Mouse (Mus musculus) MEL (cell line): ENCODE measurements at regions not wholly inside any gene's neighbourhood (a gene's known extent, or its start where the extent isn't known, plus 50 kb on each side); places are given as distances from the start of the nearest gene placed in this dataset.

Experiments used
- DNase-seq: peaks from one replicate; pipeline ENCODE4 v3.0.0; 2011; ENCODE audit warnings: low read depth, low spot score
- H3K27ac ChIP-seq: 2 replicates; pipeline ENCODE4 v1.5.1; 2012; ENCODE audit warnings: low read depth, mild to moderate bottlenecking, control low read depth, low read length, moderate library complexity; ENCODE audit not compliant: control insufficient read depth
- H3K27me3 ChIP-seq, 2 experiments: fragments of 150-350 bp in 1 of 2; sonication (generic) in 1 of 2; 2 replicates each; pipeline ENCODE4 v1.6.1; 2012; ENCODE audit warnings: low read length in 2 of 2, mild to moderate bottlenecking in 2 of 2, improper control_type of control experiment in 1 of 2, moderate library complexity in 1 of 2; ENCODE audit not compliant: insufficient read depth in 2 of 2, control insufficient read depth in 1 of 2
- H3K36me3 ChIP-seq, 2 experiments: 2 replicates each; pipeline ENCODE4 v1.6.1; 2012 to 2014; ENCODE audit warnings: low read length in 2 of 2, improper control_type of control experiment in 1 of 2, inconsistent platforms in 1 of 2, mild to moderate bottlenecking in 1 of 2; ENCODE audit not compliant: insufficient read depth in 2 of 2, control insufficient read depth in 1 of 2
- H3K4me1 ChIP-seq, 2 experiments: fragments of 150-350 bp in 1 of 2; sonication (generic) in 1 of 2; 2 replicates each; pipeline ENCODE4 v1.6.1; 2012; ENCODE audit warnings: low read length in 2 of 2, improper control_type of control experiment in 1 of 2, mild to moderate bottlenecking in 1 of 2; ENCODE audit not compliant: insufficient read depth in 2 of 2, control insufficient read depth in 1 of 2
- H3K4me3 ChIP-seq, 2 experiments: fragments of 150-350 bp in 1 of 2; sonication (generic) in 1 of 2; 2 replicates each; pipeline ENCODE4 v1.5.1; 2012; ENCODE audit warnings: low read depth in 2 of 2, low read length in 2 of 2, mild to moderate bottlenecking in 2 of 2, moderate library complexity in 2 of 2, control low read depth in 1 of 2, improper control_type of control experiment in 1 of 2; ENCODE audit not compliant: control insufficient read depth in 1 of 2, insufficient read depth in 1 of 2
- H3K79me2 ChIP-seq: 2 replicates; pipeline ENCODE4 v1.6.1; 2012; ENCODE audit warnings: mild to moderate bottlenecking, low read length, moderate library complexity; ENCODE audit not compliant: control insufficient read depth, poor library complexity, insufficient read depth
- H3K9ac ChIP-seq: 2 replicates; pipeline ENCODE4 v1.6.1; 2012; ENCODE audit warnings: low read depth, mild to moderate bottlenecking, control low read depth, low read length, moderate library complexity; ENCODE audit not compliant: control insufficient read depth, poor library complexity, severe bottlenecking
- H3K9me3 ChIP-seq: fragments of 150-350 bp; sonication (generic); replicated peaks from 2 replicates; pipeline ENCODE4 v1.6.1; 2012; ENCODE audit warnings: mild to moderate bottlenecking, low read length, improper control_type of control experiment, moderate library complexity; ENCODE audit not compliant: insufficient read depth
- BHLHE40 ChIP-seq: IDR thresholded peaks from 2 replicates; pipeline ENCODE4 v1.6.1; 2012; ENCODE audit warnings: low read depth, mild to moderate bottlenecking, inconsistent platforms, low read length, improper control_type of control experiment, borderline replicate concordance
- CHD1 ChIP-seq: IDR thresholded peaks from 2 replicates; pipeline ENCODE4 v1.6.1; 2012; ENCODE audit warnings: low read depth, mild to moderate bottlenecking, inconsistent platforms, low read length, improper control_type of control experiment
- CHD2 ChIP-seq: IDR thresholded peaks from 2 replicates; pipeline ENCODE4 v1.6.1; 2011; ENCODE audit warnings: low read length, improper control_type of control experiment
- E2F4 ChIP-seq: IDR thresholded peaks from 2 replicates; pipeline ENCODE4 v1.6.1; 2011; ENCODE audit warnings: low read depth, low read length, improper control_type of control experiment, borderline replicate concordance
- ELF1 ChIP-seq: IDR thresholded peaks from 2 replicates; pipeline ENCODE4 v1.6.1; 2014; ENCODE audit warnings: low read depth, mild to moderate bottlenecking, inconsistent platforms, low read length, improper control_type of control experiment, moderate library complexity
- ETS1 ChIP-seq: IDR thresholded peaks from 2 replicates; pipeline ENCODE4 v1.6.1; 2012; ENCODE audit warnings: low read depth, mild to moderate bottlenecking, inconsistent platforms, low read length, improper control_type of control experiment, moderate library complexity
- MAFK ChIP-seq: IDR thresholded peaks from 2 replicates; pipeline ENCODE4 v1.6.1; 2011; ENCODE audit warnings: low read depth, mild to moderate bottlenecking, low read length, improper control_type of control experiment, borderline replicate concordance
- MAX ChIP-seq: IDR thresholded peaks from 2 replicates; pipeline ENCODE4 v1.6.1; 2011; ENCODE audit warnings: low read length, improper control_type of control experiment
- MAZ ChIP-seq: IDR thresholded peaks from 2 replicates; pipeline ENCODE4 v1.6.1; 2012; ENCODE audit warnings: low read depth, mild to moderate bottlenecking, inconsistent platforms, low read length, improper control_type of control experiment
- MXI1 ChIP-seq: IDR thresholded peaks from 2 replicates; pipeline ENCODE4 v1.6.1; 2011; ENCODE audit warnings: mild to moderate bottlenecking, low read depth, low read length, improper control_type of control experiment
- MYB ChIP-seq: IDR thresholded peaks from 2 replicates; pipeline ENCODE4 v1.6.1; 2011; ENCODE audit warnings: mild to moderate bottlenecking, low read depth, low read length, improper control_type of control experiment
- MYC ChIP-seq: IDR thresholded peaks from 2 replicates; pipeline ENCODE4 v1.6.1; 2011; ENCODE audit warnings: low read depth, mild to moderate bottlenecking, low read length, improper control_type of control experiment, moderate library complexity
- POLR2AphosphoS2 ChIP-seq: IDR thresholded peaks from 2 replicates; pipeline ENCODE4 v1.6.1; 2011; ENCODE audit warnings: low read length, improper control_type of control experiment
- RAD21 ChIP-seq: IDR thresholded peaks from 2 replicates; pipeline ENCODE4 v1.6.1; 2011; ENCODE audit warnings: mild to moderate bottlenecking, low read depth, low read length, improper control_type of control experiment
- RCOR1 ChIP-seq: IDR thresholded peaks from 2 replicates; pipeline ENCODE4 v1.6.1; 2012; ENCODE audit warnings: low read depth, mild to moderate bottlenecking, inconsistent platforms, low read length, improper control_type of control experiment
- TAL1 ChIP-seq: IDR thresholded peaks from 2 replicates; pipeline ENCODE4 v1.6.1; 2012; ENCODE audit warnings: mild to moderate bottlenecking, inconsistent platforms, low read length, moderate library complexity, mixed read lengths
- TBP ChIP-seq: IDR thresholded peaks from 2 replicates; pipeline ENCODE4 v1.8.0; 2011; ENCODE audit warnings: low read depth, low read length, improper control_type of control experiment
- ZC3H11A ChIP-seq: IDR thresholded peaks from 2 replicates; pipeline ENCODE4 v1.6.1; 2012; ENCODE audit warnings: low read depth, mild to moderate bottlenecking, inconsistent platforms, low read length, improper control_type of control experiment

- no peak for DNase-seq
- Histone ChIP-seq H3K9ac (no peak overlapping the region), H3K36me3 (no peaks in the 10 kb centered on the region), H3K4me1 (no peaks in the 10 kb centered on the region), H3K27me3 (no peaks in the 10 kb centered on the region), H3K27ac (no peak overlapping the region), H3K79me2 (no peaks in the 10 kb centered on the region), H3K9me3 (no peaks in the 10 kb centered on the region)
- no peak for TF ChIP-seq ETS1
- no peak for TF ChIP-seq BHLHE40
- TF ChIP-seq MYC, result no peak
- TF ChIP-seq RCOR1, result no peak
- TF ChIP-seq CHD1, result no peak
- no peak for TF ChIP-seq E2F4
- TF ChIP-seq MYB, result no peak
- no peak for TF ChIP-seq TAL1
- TF ChIP-seq, all 39 proteins: peak for 0
- no peak overlapping the region for H3K4me3 ChIP-seq
Measured at GRCm38 (mm10) chr8:30482956-30483355, 2945.6 kb upstream of the 5930422O12Rik start.

- H3K4me1 ChIP-seq, result no peaks in the 10 kb centered on the region
- H3K4me3 ChIP-seq, result no peak overlapping the region
- H3K36me3 ChIP-seq, result no peaks in the 10 kb centered on the region
- H3K9me3 ChIP-seq, result no peaks in the 10 kb centered on the region
- H3K27me3 ChIP-seq, result no peaks in the 10 kb centered on the region
- DNase-seq, result no peak
- H3K27ac ChIP-seq, result no peak overlapping the region
- H3K9ac ChIP-seq, result no peak overlapping the region
- no peaks in the 10 kb centered on the region for H3K79me2 ChIP-seq
- no peak for TF ChIP-seq MAFK
- no peak for TF ChIP-seq BHLHE40
- TF ChIP-seq E2F4, result no peak
- no peak for TF ChIP-seq MYC
- TF ChIP-seq MYB, result no peak
- TF ChIP-seq MAZ, result no peak
- TF ChIP-seq, all 39 proteins: peak for 0
Measured at GRCm38 (mm10) chr8:30494851-30495355, 2933.6 kb upstream of the 5930422O12Rik start.

- no peaks in the 10 kb centered on the region for H3K36me3 ChIP-seq
- H3K4me3 ChIP-seq, result no peak overlapping the region
- H3K27me3 ChIP-seq, result no peaks in the 10 kb centered on the region
- no peaks in the 10 kb centered on the region for H3K9me3 ChIP-seq
- H3K79me2 ChIP-seq, result no peaks in the 10 kb centered on the region
- H3K27ac ChIP-seq, result no peak overlapping the region
- no peak overlapping the region for H3K9ac ChIP-seq
- DNase-seq, result no peak
- TF ChIP-seq ELF1, result no peak
- no peak for TF ChIP-seq ETS1
- no peak for TF ChIP-seq MYB
- TF ChIP-seq CHD2, result no peak
- no peak for TF ChIP-seq MAX
- TF ChIP-seq CHD1, result no peak
- no peak for TF ChIP-seq POLR2AphosphoS2
- TF ChIP-seq MXI1, result no peak
- TF ChIP-seq RCOR1, result no peak
- no peak for TF ChIP-seq MAFK
- TF ChIP-seq TBP, result no peak
- no peak for TF ChIP-seq RAD21
- no peak for TF ChIP-seq TAL1
- no peak for TF ChIP-seq ZC3H11A
- no peaks in the 10 kb centered on the region for H3K4me1 ChIP-seq
Measured at GRCm38 (mm10) chr8:30502164-30502563, 2926.3 kb upstream of the 5930422O12Rik start.
